Mouse (Mus musculus) Muller cell, postnatal 12 days (primary cell): ENCODE data around the gene Btbd35f1.
"Not testable (repeated sequence)": the region's sequence is repeated elsewhere in the genome, so short reads cannot be mapped to it uniquely, and the experiment has no call there.

Experiments used
- DNase-seq: peaks from one replicate; pipeline ENCODE4 v3.0.0-alpha.2; 2015; ENCODE audit errors: inconsistent ontology term

Gene Btbd35f1

GRCm38 (mm10) chrX:32559755-32560154 is at the start of gene Btbd35f1:
Gene Btbd35f1, plus strand, starts transcription at chrX:32560055.
- not testable (repeated sequence) for DNase-seq

- DNase-seq, result not testable (repeated sequence)
Observed at GRCm38 (mm10) chrX:32590878-32591542, 31.2 kb downstream of the Btbd35f1 start.

GRCm38 (mm10) chrX:32601008-32601407 is 41.2 kb downstream of the Btbd35f1 start:
- DNase-seq, result not testable (repeated sequence)

GRCm38 (mm10) chrX:32601425-32601824 is 41.6 kb downstream of the Btbd35f1 start:
- DNase-seq, result not testable (repeated sequence)
